Mouse (Mus musculus) gastrocnemius, postnatal 10 days (tissue): Measurements from ENCODE around the gene Astn2. TPM values are rescaled to one million over a fixed set of nuclear protein-coding genes. Genes with fewer than 3 reads are reported as not detected.

ENCODE experiments used
- DNase-seq: peaks from one replicate; pipeline ENCODE4 v3.0.0; 2021; ENCODE audit warnings: mixed read lengths
- total RNA-seq, 2 experiments: library from RNA; stranded (reverse); gene quantifications; 2 replicates each; pipeline ENCODE4 v1.2.3; 2021

The Astn2 gene
- total RNA-seq, 2 experiments from 2014 or later, result 1.0 to 1.7 TPM

- DNase-seq, result no peak
Measured at GRCm38 (mm10) chr4:66310315-66311020, 93.9 kb downstream of the Astn2 start.

- no peak for DNase-seq
Measured at GRCm38 (mm10) chr4:66306377-66306776, 98.0 kb downstream of the Astn2 start.

- DNase-seq, result no peak
Measured at GRCm38 (mm10) chr4:66302686-66303310, 101.6 kb downstream of the Astn2 start.

GRCm38 (mm10) chr4:66285034-66285433 lies 119.4 kb downstream of the Astn2 start:
- no peak for DNase-seq

GRCm38 (mm10) chr4:66276096-66276495 lies 128.3 kb downstream of the Astn2 start:
- DNase-seq, result no peak

GRCm38 (mm10) chr4:66271550-66272117 lies 132.8 kb downstream of the Astn2 start:
- no peak for DNase-seq

- no peak for DNase-seq
Measured at GRCm38 (mm10) chr4:66264031-66264430, 140.4 kb downstream of the Astn2 start.

GRCm38 (mm10) chr4:66261276-66261675 lies 143.1 kb downstream of the Astn2 start:
- DNase-seq, result no peak

GRCm38 (mm10) chr4:66258905-66259304 lies 145.5 kb downstream of the Astn2 start:
- DNase-seq, result no peak

- DNase-seq, result no peak
Measured at GRCm38 (mm10) chr4:66254695-66255492, 149.5 kb downstream of the Astn2 start.

- no peak for DNase-seq
Measured at GRCm38 (mm10) chr4:66248521-66248920, 155.9 kb downstream of the Astn2 start.

- DNase-seq, result no peak
Measured at GRCm38 (mm10) chr4:66242683-66243082, 161.7 kb downstream of the Astn2 start.

- DNase-seq, result no peak
Measured at GRCm38 (mm10) chr4:66232799-66233198, 171.6 kb downstream of the Astn2 start.

- no peak for DNase-seq
Measured at GRCm38 (mm10) chr4:66232350-66232749, 172.1 kb downstream of the Astn2 start.

GRCm38 (mm10) chr4:66230735-66231134 lies 173.7 kb downstream of the Astn2 start:
- no peak for DNase-seq

GRCm38 (mm10) chr4:66222602-66223317 lies 181.7 kb downstream of the Astn2 start:
- no peak for DNase-seq

- DNase-seq, result peak; percentile 5
Measured at GRCm38 (mm10) chr4:66215170-66215618, 189.2 kb downstream of the Astn2 start.

GRCm38 (mm10) chr4:66189636-66190035 lies 214.8 kb downstream of the Astn2 start:
- no peak for DNase-seq

GRCm38 (mm10) chr4:66175887-66176533 lies 228.4 kb downstream of the Astn2 start:
- DNase-seq, result no peak

- no peak for DNase-seq
Measured at GRCm38 (mm10) chr4:66171583-66171982, 232.8 kb downstream of the Astn2 start.

GRCm38 (mm10) chr4:66170787-66171186 lies 233.6 kb downstream of the Astn2 start:
- no peak for DNase-seq
